Mouse (Mus musculus) hindbrain, embryonic 10.5 days (tissue): ENCODE data around the gene 4930435E12Rik. TPM values are rescaled to one million over a fixed set of nuclear protein-coding genes. Genes with fewer than 3 reads are reported as not detected.

Experiments used
- DNase-seq: peaks from one replicate; pipeline ENCODE4 v3.0.0-alpha.2; 2017; ENCODE audit warnings: low spot score
- H3K27ac ChIP-seq: fragments of 300-500 bp; sonication (generic); 2 replicates; pipeline ENCODE4 v1.5.1; 2016; ENCODE audit warnings: mild to moderate bottlenecking, moderate library complexity
- H3K27me3 ChIP-seq: fragments of 300-500 bp; sonication (generic); 2 replicates; pipeline ENCODE4 v1.6.1; 2016; ENCODE audit warnings: mild to moderate bottlenecking; ENCODE audit not compliant: poor library complexity, insufficient read depth, severe bottlenecking
- H3K36me3 ChIP-seq: fragments of 300-500 bp; sonication (generic); 2 replicates; pipeline ENCODE4 v1.6.1; 2016; ENCODE audit warnings: mild to moderate bottlenecking, moderate library complexity
- H3K4me1 ChIP-seq: fragments of 300-500 bp; sonication (generic); replicated peaks from 2 replicates; pipeline ENCODE4 v1.6.1; 2016; ENCODE audit warnings: mild to moderate bottlenecking
- H3K4me3 ChIP-seq: fragments of 300-500 bp; sonication (generic); 2 replicates; pipeline ENCODE4 v1.5.1; 2016; ENCODE audit warnings: mild to moderate bottlenecking, moderate library complexity
- H3K9me3 ChIP-seq: fragments of 300-500 bp; sonication (generic); 2 replicates; pipeline ENCODE4 v1.6.1; 2016; ENCODE audit warnings: mild to moderate bottlenecking, moderate library complexity
- WGBS: fragments of 180-500 bp; shearing (Covaris S2); methylation state at CpG from one replicate; pipeline ENCODE4 v1.1.7; 2016; 5-methylcytosine and 5-hydroxymethylcytosine counted together
- polyA plus RNA-seq: library from polyadenylated mRNA; unstranded; fragments of >200 nt; fragmentation: Nextera tagmentation; extraction: Ambion mirVana; gene quantifications from 2 replicates; pipeline ENCODE4 v1.2.1, GENCODE M21; 2016

The 4930435E12Rik gene
- polyA plus RNA-seq, 1 experiment from 2014 or later, result not detected

DNA sequence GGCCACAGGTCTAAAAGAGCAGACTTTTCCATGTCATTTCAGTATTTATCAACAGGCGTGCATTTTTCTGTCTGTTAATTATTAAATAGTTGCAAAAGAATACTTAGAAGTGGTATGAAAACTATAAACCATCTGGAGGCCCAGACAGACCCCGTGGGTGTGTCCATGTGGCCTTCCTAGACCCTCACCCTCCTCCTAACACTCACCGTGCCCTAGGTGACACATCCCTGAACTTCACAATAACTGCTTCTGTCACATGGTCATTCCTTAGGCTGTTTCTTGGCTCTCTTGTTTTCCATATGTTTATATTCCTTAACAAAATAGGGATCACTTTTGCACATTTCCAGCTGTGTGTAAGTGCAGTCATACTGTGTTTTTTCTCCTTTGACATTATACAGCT is 61.9 kb downstream of the 4930435E12Rik start:
- Histone ChIP-seq H3K4me1 (no peaks in the 10 kb centered on the region), H3K36me3 (peaks cover 25% of the 10 kb centered on the region; the same call in 1 of the 2 replicates), H3K4me3 (no peak overlapping the region), H3K27ac (no peak overlapping the region), H3K27me3 (no peaks in the 10 kb centered on the region), H3K9me3 (no peaks in the 10 kb centered on the region)
- WGBS, result 73% methylated on average over 3 of the region's 3 CpGs
- DNase-seq, result no peak

DNA sequence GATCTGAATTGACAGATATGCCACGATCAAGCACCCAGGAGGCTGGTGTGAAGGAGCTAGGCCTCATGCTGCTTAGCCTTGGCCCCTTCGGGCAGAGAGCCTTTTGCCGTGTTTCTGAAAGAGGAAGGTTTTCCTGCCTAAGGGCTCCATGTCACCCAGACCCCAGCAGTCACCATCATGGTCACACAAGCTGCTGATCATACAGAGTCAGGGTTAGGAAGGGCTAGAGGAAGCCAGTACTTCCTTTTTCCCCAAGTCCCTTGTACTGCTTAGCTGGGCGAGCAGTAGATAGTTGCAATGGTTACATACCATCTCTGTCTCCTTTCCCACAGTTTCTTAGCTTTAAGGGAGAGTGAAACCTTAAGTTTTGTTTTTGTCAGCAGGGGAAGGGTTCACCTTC is 65.0 kb downstream of the 4930435E12Rik start:
- H3K4me1 ChIP-seq, result peaks cover 6% of the 10 kb centered on the region; the same call in 1 of the 2 replicates
- peaks cover 21% of the 10 kb centered on the region for H3K36me3 ChIP-seq
- H3K4me3 ChIP-seq, result no peak overlapping the region
- no peak for DNase-seq
- no peaks in the 10 kb centered on the region for H3K27me3 ChIP-seq
- no peaks in the 10 kb centered on the region for H3K9me3 ChIP-seq
- H3K27ac ChIP-seq, result no peak overlapping the region
- 89% methylated on average over 4 of the region's 4 CpGs for WGBS

DNA sequence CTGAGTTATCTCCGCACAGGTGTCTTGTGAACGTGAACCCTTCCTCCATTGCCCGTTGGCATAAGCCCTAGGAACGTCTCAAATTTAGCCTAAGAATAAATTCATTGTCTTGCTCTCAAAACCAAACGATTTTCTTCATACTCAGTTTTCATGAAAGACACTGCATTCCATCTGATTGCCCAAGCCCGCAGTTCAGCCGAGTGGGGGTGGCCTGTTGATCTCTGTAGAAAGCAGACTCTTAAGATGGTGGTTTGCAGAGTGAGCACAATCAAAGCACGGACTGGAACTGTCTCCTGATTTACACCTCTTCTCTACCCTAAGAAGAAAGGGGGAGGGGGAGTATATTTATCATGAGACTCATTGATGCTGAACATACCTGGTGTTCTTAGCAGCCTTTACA is 66.1 kb downstream of the 4930435E12Rik start:
- whole genome bisulfite sequencing, result 88% methylated on average over 8 of the region's 8 CpGs
- no peak for DNase-seq
- Histone ChIP-seq H3K9me3 (no peaks in the 10 kb centered on the region), H3K36me3 (peaks cover 25% of the 10 kb centered on the region), H3K4me3 (no peak overlapping the region), H3K27ac (no peak overlapping the region), H3K4me1 (peaks cover 9% of the 10 kb centered on the region; the same call in 1 of the 2 replicates), H3K27me3 (no peaks in the 10 kb centered on the region)

Other genes starting within 250 kb of the 4930435E12Rik start
- 8.8 and 9.0 TPM in 2 replicates for gene Arhgap31, start 115.5 kb downstream of the 4930435E12Rik start, polyA plus RNA-seq
- gene B4galt4, start 86.5 kb downstream of the 4930435E12Rik start, polyA plus RNA-seq, result 25.5 and 25.6 TPM in 2 replicates
- 0.52 and 1.8 TPM in 2 replicates for gene Upk1b, start 28.4 kb downstream of the 4930435E12Rik start, polyA plus RNA-seq
- 2.4 and 3.3 TPM in 2 replicates for gene Igsf11, start 63.9 kb upstream of the 4930435E12Rik start, polyA plus RNA-seq